ENCODE assay signal across 14 mouse cellular contexts in the genomic region with DNA sequence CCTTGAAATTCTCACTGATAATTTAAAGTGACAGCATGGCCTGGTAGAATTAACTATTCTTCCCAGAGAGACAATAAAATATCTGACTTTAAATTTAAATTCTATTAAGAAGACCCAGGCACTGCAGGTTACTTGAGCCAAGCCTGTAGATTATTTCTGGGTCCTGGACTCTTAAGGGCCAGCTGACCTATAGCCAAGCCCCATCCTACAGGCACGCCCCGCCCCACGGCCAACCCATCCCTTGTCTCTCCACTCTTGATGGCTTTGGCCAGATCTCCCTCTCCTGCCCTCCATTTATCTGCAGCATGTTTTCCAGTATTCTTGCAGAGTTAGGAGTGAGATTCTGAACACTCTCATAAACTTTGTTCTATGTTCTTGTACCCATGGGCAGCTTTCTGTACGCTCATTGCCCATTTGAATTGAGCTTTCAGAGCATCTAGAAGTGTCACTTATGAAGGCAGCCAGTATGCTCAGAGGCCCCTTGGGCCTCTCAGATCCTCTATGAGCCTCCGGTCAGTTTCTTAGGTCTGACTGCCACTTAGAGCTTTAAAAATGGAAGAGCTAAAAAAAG.
DNase-seq lines count a peak whose midpoint lies in the region; ATAC-seq lines count a peak whose summit lies in the region.
"Had no signal": no experiment of that assay in that cellular context is flagged by ENCODE, and none has a peak within 500 bp of the region (broad histone marks: within the 10 kb centered on the region; RNA-seq: fewer than 3 reads in every experiment).

No protein-coding gene starts in this region.

- H3K4me1 ChIP-seq in forebrain, embryonic 16.5 days (replicated peaks; ENCODE audit: control insufficient read depth, insufficient read depth, low read length), result peaks cover 30% of the 10 kb centered on the region
- H3K4me1 ChIP-seq in midbrain, embryonic 12.5 days, result peaks cover 46% of the 10 kb centered on the region

- no peaks in the 10 kb centered on the region for H3K9me3 ChIP-seq in forebrain, embryonic 16.5 days (ENCODE audit: control insufficient read depth, low read length)
- no peaks in the 10 kb centered on the region for H3K9me3 ChIP-seq in midbrain, embryonic 12.5 days
- H3K9me3 ChIP-seq: embryonic facial prominence, embryonic 13.5 days; heart, embryonic 15.5 days; liver, embryonic 13.5 days had no signal

- no peak for ATAC-seq in forebrain, embryonic 16.5 days
- no peak for ATAC-seq in midbrain, embryonic 12.5 days (ENCODE audit: low FRiP score, low read depth)
- ATAC-seq in monocyte, adult 5-6 weeks (replicated peaks; ENCODE audit: insufficient number of reproducible peaks, low FRiP score, low TSS enrichment, poor library complexity, severe bottlenecking), result no peak
- ATAC-seq: intestine, postnatal 0 days had no signal

- peak; percentile 53 for DNase-seq in left cerebral cortex, postnatal 4 days
- DNase-seq in left cerebral cortex, adult 9 months (ENCODE audit: low spot score in 2 of 2), result no peak
- peak; percentile 40 for DNase-seq in retina, postnatal 1 day
- DNase-seq in natural killer cell, adult 2 months (ENCODE audit: low spot score in 2 of 2), result no peak
- DNase-seq: adrenal gland, postnatal 10 days; liver, embryonic 13.5 days; right cerebral cortex, postnatal 14 days had no signal

- 42% methylated on average over 5 of the region's 5 CpGs for WGBS in forebrain, embryonic 16.5 days
- WGBS in midbrain, embryonic 12.5 days, result 42% methylated on average over 5 of the region's 5 CpGs

- no peak overlapping the region for H3K4me3 ChIP-seq in forebrain, embryonic 16.5 days (replicated peaks; ENCODE audit: low read length)
- no peak overlapping the region for H3K4me3 ChIP-seq in midbrain, embryonic 12.5 days

- no peak overlapping the region for H3K9ac ChIP-seq in forebrain, embryonic 16.5 days (replicated peaks; ENCODE audit: low read depth, low read length)
- no peak overlapping the region for H3K9ac ChIP-seq in midbrain, embryonic 12.5 days (replicated peaks)
- H3K9ac ChIP-seq: liver, embryonic 13.5 days had no signal

- no peaks in the 10 kb centered on the region for H3K36me3 ChIP-seq in forebrain, embryonic 16.5 days (ENCODE audit: control insufficient read depth, insufficient read depth)
- H3K36me3 ChIP-seq in midbrain, embryonic 12.5 days, result no peaks in the 10 kb centered on the region
- H3K36me3 ChIP-seq: embryonic facial prominence, embryonic 13.5 days; heart, embryonic 15.5 days; liver, embryonic 13.5 days had no signal

- H3K4me2 ChIP-seq in forebrain, embryonic 16.5 days (ENCODE audit: low read length), result no peak overlapping the region
- H3K4me2 ChIP-seq in midbrain, embryonic 12.5 days (replicated peaks), result no peak overlapping the region

- H3K27me3 ChIP-seq in forebrain, embryonic 16.5 days (replicated peaks; ENCODE audit: control insufficient read depth, insufficient read depth, low read length), result no peaks in the 10 kb centered on the region
- no peaks in the 10 kb centered on the region for H3K27me3 ChIP-seq in midbrain, embryonic 12.5 days
- H3K27me3 ChIP-seq: CH12.LX; heart, embryonic 15.5 days had no signal

- H3K27ac ChIP-seq in forebrain, embryonic 16.5 days (ENCODE audit: low read length), result peak overlapping the region; percentile 13
- peak overlapping the region; percentile 92 for H3K27ac ChIP-seq in midbrain, embryonic 12.5 days (replicated peaks)
- H3K27ac ChIP-seq: liver, embryonic 13.5 days had no signal

- intact Hi-C loops in left cerebral cortex, postnatal 4 days (cut with DNase I), result no loop called here

Comparison
In these comparisons a context has a peak if more than half of its experiments do, and no peak if none do; other contexts are left out.
1. DNase-seq: peak in left cerebral cortex, postnatal 4 days (single experiment) and retina, postnatal 1 day (single experiment); none in left cerebral cortex, adult 9 months (0 of 2) and natural killer cell, adult 2 months (0 of 2).